Mouse (Mus musculus) erythroblast, embryonic 14.5 days (primary cell): ENCODE data around the gene Gm14327.
"Not testable (repeated sequence)": the region's sequence is repeated elsewhere in the genome, so short reads cannot be mapped to it uniquely, and the experiment has no call there.

Experiments used
- GATA1 ChIP-seq: IDR thresholded peaks from 2 replicates; pipeline ENCODE4 v1.6.1; 2012; ENCODE audit warnings: low read length, inconsistent platforms, mixed read lengths
- TAL1 ChIP-seq: IDR thresholded peaks from 3 replicates; pipeline ENCODE4 v1.6.1; 2012; ENCODE audit warnings: low read length, inconsistent platforms, mixed read lengths

GRCm38 (mm10) chr2:177897046-177897578, at the start of gene Gm14327:
- not testable (repeated sequence) for TF ChIP-seq GATA1, TAL1
